Mouse (Mus musculus) lung, adult 2 months (tissue): ENCODE measurements around the gene T2.

Experiments
- CTCF ChIP-seq: fragments of 200-500 bp; IDR thresholded peaks from 2 replicates; pipeline ENCODE4 v1.5.1; 2011; ENCODE audit warnings: mild to moderate bottlenecking, low read length, control low read depth; ENCODE audit not compliant: insufficient read depth
- POLR2A ChIP-seq: fragments of 200-500 bp; IDR thresholded peaks from 2 replicates; pipeline ENCODE4 v1.6.1; 2011; ENCODE audit warnings: low read depth, mild to moderate bottlenecking, control low read depth, low read length, borderline replicate concordance; ENCODE audit errors: extremely low read depth

- TF ChIP-seq CTCF (no peak), POLR2A (no peak)
Observed at GRCm38 (mm10) chr17:8340407-8341359, 15.1 kb upstream of the T2 start.
